Mouse (Mus musculus) hindbrain, embryonic 16.5 days (tissue): ENCODE data around the gene Nfkb1. TPM values are rescaled to one million over a fixed set of nuclear protein-coding genes. Genes with fewer than 3 reads are reported as not detected.

Experiments used
- ATAC-seq: fragments of 200-750 bp; cut with Nextera tagmentation; 2 replicates; pipeline ENCODE4 v1.8.0; 2017; ENCODE audit warnings: moderate TSS enrichment, moderate library complexity
- H3K27ac ChIP-seq: fragments of 300-500 bp; sonication (generic); 2 replicates; pipeline ENCODE4 v1.5.1; 2014; ENCODE audit warnings: low read depth, mild to moderate bottlenecking, control low read depth, low read length, moderate library complexity
- H3K27me3 ChIP-seq: fragments of 300-500 bp; sonication (generic); replicated peaks from 2 replicates; pipeline ENCODE4 v1.6.1; 2014; ENCODE audit warnings: low read length; ENCODE audit not compliant: control insufficient read depth, insufficient read depth
- H3K36me3 ChIP-seq: fragments of 300-500 bp; sonication (generic); 2 replicates; pipeline ENCODE4 v1.6.1; 2014; ENCODE audit warnings: mild to moderate bottlenecking, low read length, moderate library complexity, mixed read lengths; ENCODE audit not compliant: control insufficient read depth, insufficient read depth
- H3K4me1 ChIP-seq: fragments of 300-500 bp; sonication (generic); 2 replicates; pipeline ENCODE4 v1.6.1; 2014; ENCODE audit warnings: low read depth, low read length; ENCODE audit not compliant: control insufficient read depth, insufficient read depth
- H3K4me2 ChIP-seq: fragments of 300-500 bp; sonication (generic); 2 replicates; pipeline ENCODE4 v1.6.1; 2014; ENCODE audit warnings: mild to moderate bottlenecking, low read length, control low read depth, moderate library complexity
- H3K4me3 ChIP-seq: fragments of 300-500 bp; sonication (generic); 2 replicates; pipeline ENCODE4 v1.5.1; 2014; ENCODE audit warnings: mild to moderate bottlenecking, low read length, control low read depth, moderate library complexity
- H3K9ac ChIP-seq: fragments of 300-500 bp; sonication (generic); 2 replicates; pipeline ENCODE4 v1.6.1; 2014; ENCODE audit warnings: low read depth, mild to moderate bottlenecking, control low read depth, low read length, moderate library complexity
- H3K9me3 ChIP-seq: fragments of 300-500 bp; sonication (generic); 2 replicates; pipeline ENCODE4 v1.6.1; 2014; ENCODE audit warnings: mild to moderate bottlenecking, low read length, moderate library complexity; ENCODE audit not compliant: control insufficient read depth
- WGBS: fragments of 180-500 bp; shearing (Covaris S2); extraction: QIAGEN DNeasy Blood & Tissue Kit; methylation state at CpG from one replicate; pipeline ENCODE4 v1.1.7; 2014; 5-methylcytosine and 5-hydroxymethylcytosine counted together
- polyA plus RNA-seq: library from polyadenylated mRNA; unstranded; fragments of >200 nt; fragmentation: Nextera tagmentation; extraction: Ambion mirVana; gene quantifications from 2 replicates; pipeline ENCODE4 v1.2.1, GENCODE M21; 2015

The Nfkb1 gene
- polyA plus RNA-seq, 1 experiment from 2014 or later: 7.5 TPM

GRCm38 (mm10) chr3:135675480-135675879 lies 15.9 kb downstream of the Nfkb1 start:
- Histone ChIP-seq H3K27me3 (no peaks in the 10 kb centered on the region), H3K4me1 (peaks cover 14% of the 10 kb centered on the region), H3K9ac (no peak overlapping the region), H3K4me3 (no peak overlapping the region), H3K4me2 (no peak overlapping the region), H3K9me3 (no peaks in the 10 kb centered on the region), H3K27ac (no peak overlapping the region), H3K36me3 (no peaks in the 10 kb centered on the region)
- WGBS: 65% methylated on average over 5 of the region's 5 CpGs
- ATAC-seq: no peak

GRCm38 (mm10) chr3:135674716-135675392 lies 16.5 kb downstream of the Nfkb1 start:
- Histone ChIP-seq H3K4me2 (peak overlapping the region; percentile 6; the same call in 1 of the 2 replicates), H3K27me3 (no peaks in the 10 kb centered on the region), H3K27ac (peak overlapping the region; percentile 46; the same call in 1 of the 2 replicates), H3K9me3 (no peaks in the 10 kb centered on the region), H3K9ac (no peak overlapping the region), H3K4me3 (no peak overlapping the region), H3K4me1 (peaks cover 14% of the 10 kb centered on the region), H3K36me3 (no peaks in the 10 kb centered on the region)
- peak; percentile 75 for ATAC-seq
- WGBS: 39% methylated on average over 13 of the region's 13 CpGs

- Histone ChIP-seq H3K4me3 (no peak overlapping the region), H3K9ac (no peak overlapping the region), H3K4me2 (peak overlapping the region; percentile 1; the same call in 1 of the 2 replicates), H3K36me3 (no peaks in the 10 kb centered on the region), H3K27me3 (no peaks in the 10 kb centered on the region), H3K27ac (peak overlapping the region; percentile 1; the same call in 1 of the 2 replicates), H3K4me1 (peaks cover 14% of the 10 kb centered on the region), H3K9me3 (no peaks in the 10 kb centered on the region)
- peak; percentile 64 for ATAC-seq
- 21% methylated on average over 7 of the region's 7 CpGs for WGBS
Measured at GRCm38 (mm10) chr3:135673695-135674094, 17.7 kb downstream of the Nfkb1 start.

- Histone ChIP-seq H3K4me1 (peaks cover 14% of the 10 kb centered on the region), H3K9ac (no peak overlapping the region), H3K4me3 (no peak overlapping the region), H3K27me3 (no peaks in the 10 kb centered on the region), H3K27ac (no peak overlapping the region), H3K9me3 (no peaks in the 10 kb centered on the region), H3K4me2 (no peak overlapping the region), H3K36me3 (no peaks in the 10 kb centered on the region)
- ATAC-seq: no peak
- WGBS: 83% methylated on average over 4 of the region's 4 CpGs
Measured at GRCm38 (mm10) chr3:135673041-135673440, 18.3 kb downstream of the Nfkb1 start.

GRCm38 (mm10) chr3:135672135-135672534 lies 19.2 kb downstream of the Nfkb1 start:
- ATAC-seq: no peak
- H3K9ac ChIP-seq: no peak overlapping the region

GRCm38 (mm10) chr3:135670869-135671268 lies 20.5 kb downstream of the Nfkb1 start:
- 60% methylated on average over 4 of the region's 4 CpGs for WGBS

More at GRCm38 (mm10) chr3:135672135-135672534, 19.2 kb downstream of the Nfkb1 start:
- Histone ChIP-seq H3K27ac (no peak overlapping the region), H3K9me3 (no peaks in the 10 kb centered on the region), H3K27me3 (no peaks in the 10 kb centered on the region), H3K4me1 (peaks cover 14% of the 10 kb centered on the region), H3K36me3 (no peaks in the 10 kb centered on the region), H3K4me2 (no peak overlapping the region), H3K4me3 (no peak overlapping the region)
- 40% methylated on average over 5 of the region's 5 CpGs for WGBS

GRCm38 (mm10) chr3:135667084-135667483 lies 24.3 kb downstream of the Nfkb1 start:
- no peaks in the 10 kb centered on the region for H3K9me3 ChIP-seq
- H3K4me3 ChIP-seq: no peak overlapping the region
- no peak overlapping the region for H3K9ac ChIP-seq
- no peaks in the 10 kb centered on the region; the same call in none of the 2 replicates for H3K4me1 ChIP-seq
- H3K27ac ChIP-seq: no peak overlapping the region
- H3K27me3 ChIP-seq: no peaks in the 10 kb centered on the region
- 83% methylated on average over 3 of the region's 3 CpGs for WGBS
- no peak overlapping the region for H3K4me2 ChIP-seq
- ATAC-seq: no peak
- H3K36me3 ChIP-seq: no peaks in the 10 kb centered on the region

More at GRCm38 (mm10) chr3:135670869-135671268, 20.5 kb downstream of the Nfkb1 start:
- no peaks in the 10 kb centered on the region for H3K27me3 ChIP-seq
- no peak for ATAC-seq
- no peak overlapping the region for H3K27ac ChIP-seq
- H3K9ac ChIP-seq: no peak overlapping the region
- H3K9me3 ChIP-seq: no peaks in the 10 kb centered on the region
- H3K36me3 ChIP-seq: no peaks in the 10 kb centered on the region
- H3K4me2 ChIP-seq: no peak overlapping the region
- no peak overlapping the region for H3K4me3 ChIP-seq
- H3K4me1 ChIP-seq: peaks cover 14% of the 10 kb centered on the region

DNA sequence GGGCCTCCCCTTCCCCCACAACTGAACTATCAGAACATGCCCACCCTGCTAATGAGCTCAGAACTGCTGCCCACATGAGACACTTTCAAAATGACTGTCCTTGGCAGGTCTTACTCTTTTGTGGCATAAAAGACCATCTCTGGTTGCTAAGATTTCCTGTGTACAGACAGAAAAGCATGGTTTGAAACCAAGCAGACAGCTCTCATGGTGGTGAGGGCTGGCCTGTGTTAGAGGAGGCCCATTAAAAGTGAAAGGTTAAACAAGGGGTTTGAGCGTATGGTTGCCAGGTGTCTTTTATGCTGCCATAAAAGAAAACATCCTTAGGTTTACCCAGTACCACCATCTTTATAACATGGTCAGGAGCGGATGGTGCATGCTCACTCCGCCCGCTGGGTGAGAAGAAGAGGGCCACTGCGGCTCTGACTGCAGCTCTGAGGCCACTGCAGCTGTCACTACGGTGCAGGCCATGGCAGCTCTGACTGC lies 25.5 kb downstream of the Nfkb1 start:
- no peak overlapping the region for H3K4me3 ChIP-seq
- no peak overlapping the region for H3K9ac ChIP-seq
- no peaks in the 10 kb centered on the region for H3K9me3 ChIP-seq
- H3K4me1 ChIP-seq: no peaks in the 10 kb centered on the region; the same call in 1 of the 2 replicates
- H3K36me3 ChIP-seq: no peaks in the 10 kb centered on the region
- no peak overlapping the region for H3K4me2 ChIP-seq
- H3K27me3 ChIP-seq: no peaks in the 10 kb centered on the region
- 85% methylated on average over 6 of the region's 6 CpGs for WGBS
- H3K27ac ChIP-seq: 0 out of 2 replicates have a peak overlapping the region, but pooled peaks have one; percentile 39
- peak; percentile 82 for ATAC-seq

DNA sequence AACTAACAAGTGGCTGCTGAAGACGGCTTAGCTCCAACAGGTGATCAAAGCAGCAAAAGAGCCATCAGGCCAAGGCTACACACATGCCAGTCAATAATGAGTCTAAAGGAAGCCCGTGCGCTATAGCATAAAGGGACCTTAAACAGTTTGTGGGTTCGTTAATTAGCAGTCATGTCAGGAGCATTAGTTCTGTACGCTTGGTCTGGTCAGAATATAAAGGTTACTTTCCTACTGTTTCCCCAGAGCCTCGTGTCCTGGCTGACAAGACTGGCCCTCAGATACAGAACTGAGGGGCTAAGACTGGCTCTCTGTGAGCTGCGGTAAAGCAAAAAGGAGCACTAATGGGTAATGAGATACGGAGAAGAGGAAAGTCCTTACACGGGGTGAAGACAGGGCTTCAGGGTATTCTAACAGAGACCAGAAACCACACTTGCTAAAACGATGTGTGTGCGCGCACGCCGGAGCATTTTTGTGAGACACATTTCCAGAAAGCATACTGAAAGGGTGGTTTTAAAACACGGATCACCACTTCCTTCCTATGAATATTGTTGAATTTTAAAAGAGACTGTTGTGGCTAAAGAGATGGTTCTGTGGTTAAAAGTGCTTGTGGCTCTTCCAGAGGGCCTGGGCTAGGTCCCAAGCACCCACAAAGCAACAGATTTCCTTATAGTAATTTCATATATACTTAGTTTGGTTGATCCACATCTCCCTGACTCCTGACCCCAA lies 29.0 kb downstream of the Nfkb1 start:
- Histone ChIP-seq H3K4me3 (no peak overlapping the region), H3K9ac (no peak overlapping the region), H3K36me3 (no peaks in the 10 kb centered on the region; the same call in 1 of the 2 replicates), H3K4me2 (no peak overlapping the region), H3K4me1 (no peaks in the 10 kb centered on the region; the same call in 1 of the 2 replicates), H3K27me3 (no peaks in the 10 kb centered on the region), H3K27ac (no peak overlapping the region), H3K9me3 (no peaks in the 10 kb centered on the region)
- 78% methylated on average over 15 of the region's 15 CpGs for WGBS
- no peak for ATAC-seq
